Mouse (Mus musculus): Measurements from ENCODE around the gene Myo1f.

Myo1f gene

DNA sequence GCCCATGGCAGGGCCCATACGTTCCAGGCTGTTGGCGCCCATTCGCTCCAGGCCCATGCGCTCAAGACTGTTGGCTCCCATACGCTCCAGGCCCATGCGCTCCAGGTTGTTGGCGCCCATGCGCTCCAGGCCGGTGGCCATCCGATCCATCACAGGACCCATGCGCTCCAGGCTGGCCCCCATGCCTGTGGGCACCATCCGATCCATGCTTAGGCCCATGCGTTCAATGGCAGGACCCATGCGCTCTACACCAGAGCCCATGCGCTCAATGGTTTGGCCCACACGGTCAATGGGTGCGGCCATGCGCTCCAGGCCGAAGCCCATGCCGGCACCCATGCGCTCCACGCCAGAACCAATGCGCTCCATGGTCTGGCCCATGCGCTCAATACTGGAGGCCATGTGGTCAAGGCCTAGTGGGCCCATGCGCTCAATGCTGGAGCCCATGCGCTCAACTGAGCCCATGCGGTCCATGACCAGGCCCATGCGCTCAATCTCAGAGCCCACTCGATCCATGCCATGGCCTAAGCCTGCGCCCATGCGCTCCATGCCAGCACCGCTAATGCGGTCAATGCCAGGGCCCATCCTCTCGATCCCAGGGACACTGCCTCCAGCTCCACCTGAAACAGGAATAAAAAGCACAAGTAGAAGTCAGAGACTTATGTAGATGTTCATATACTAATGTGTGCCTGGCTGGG is 94.4 kb downstream of the Myo1f start:
- CTCF ChIA-PET, result no interaction called here
